Mouse (Mus musculus): Measurements from ENCODE around the gene Atp6v1b1. TPM values are rescaled to one million over a fixed set of nuclear protein-coding genes. Genes with fewer than 3 reads are reported as not detected.

Atp6v1b1 gene
- total and polyA plus RNA-seq, 3 experiments = not detected

DNA sequence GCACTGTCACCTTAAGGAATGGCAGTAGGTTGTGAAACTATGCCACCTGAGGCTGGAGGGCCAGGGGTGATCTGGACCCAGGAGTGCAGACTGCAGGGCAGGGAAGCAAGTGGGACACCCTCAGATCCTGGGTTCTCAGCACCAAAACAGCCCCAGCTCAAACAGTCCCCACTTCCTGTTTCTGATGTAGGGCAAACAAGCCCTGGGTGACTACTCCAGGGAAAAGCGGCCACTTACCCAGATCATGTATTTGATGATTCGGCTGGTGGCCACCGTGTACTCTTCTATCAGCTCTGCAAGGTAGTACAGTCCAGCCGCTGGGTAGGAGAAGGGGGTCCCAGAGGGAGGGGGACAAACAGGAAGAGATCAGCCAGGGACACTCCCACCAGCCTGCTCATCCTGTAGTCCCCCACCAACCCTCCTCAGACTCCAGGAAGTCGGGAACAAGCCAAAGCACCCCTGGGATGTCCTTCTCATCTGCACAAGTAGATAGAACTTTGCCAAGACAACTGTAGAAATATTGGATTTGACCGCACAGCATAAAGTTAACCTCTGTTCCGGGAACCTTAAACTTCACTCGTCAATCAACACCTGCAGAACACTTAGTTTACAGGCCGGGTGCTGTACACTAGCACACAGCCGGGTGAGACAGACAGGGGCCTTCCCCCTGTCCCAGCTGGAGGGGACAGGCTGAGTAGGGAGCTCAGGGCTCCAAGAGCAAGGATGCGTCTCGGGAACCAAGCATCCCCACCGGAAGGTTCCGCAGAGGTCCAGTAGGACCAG, 32.2 kb downstream of the Atp6v1b1 start:
- in situ Hi-C loops (cut with MboI; ENCODE audit: low pct_ligation_motif_present, low pct_unique_long_range_greater_than_20kb, low sequenced_read_pairs) (no loop called here), dilution Hi-C loops (cut with MboI; ENCODE audit: extremely low pct_ligation_motif_present, extremely low pct_unique_long_range_greater_than_20kb, low sequenced_read_pairs) (no loop called here)
- peak overlapping the region; percentile 85 to 98 (median 96) for H3K4me3 ChIP-seq (replicated peaks in 1 of 3; ENCODE audit: low read depth in 2 of 3, low read length in 2 of 3, poor library complexity in 1 of 3)

DNA sequence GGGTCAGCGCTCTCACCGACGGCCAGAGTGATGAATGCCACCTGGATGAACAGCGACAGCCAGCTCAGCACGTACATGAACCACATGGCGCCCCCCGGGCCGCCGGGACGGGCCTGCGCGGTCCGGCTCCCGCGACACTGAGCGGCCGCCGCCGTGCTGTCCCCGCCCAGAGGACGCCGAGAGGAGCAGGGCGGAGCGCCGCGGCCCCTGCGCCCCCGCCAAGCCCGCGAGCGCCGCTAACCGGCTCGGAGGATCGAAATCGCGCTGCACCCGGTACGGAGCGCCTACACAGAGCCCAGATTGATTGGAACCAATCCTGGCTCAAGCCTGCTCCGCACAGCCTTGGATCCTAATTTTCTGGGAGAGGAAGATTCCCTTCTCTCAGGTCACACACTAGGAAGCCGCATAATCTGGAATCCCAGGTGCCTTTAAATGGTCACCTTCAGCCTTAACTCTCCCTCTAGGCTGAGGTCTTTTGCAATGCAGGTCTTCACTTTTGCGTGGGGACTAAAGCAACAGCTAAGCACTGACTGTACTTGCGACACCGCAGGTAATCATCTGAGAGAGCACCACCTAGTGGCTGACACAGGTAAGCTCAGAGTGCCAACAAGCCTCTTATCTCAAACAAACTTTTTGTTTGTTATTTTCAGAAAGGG, 33.0 kb downstream of the Atp6v1b1 start, which contains the start of gene Tex261:
Gene Tex261 (minus strand): TSS at position 176 of the 656 bp plus-strand sequence.
- peaks cover 11% of the 10 kb centered on the region for H3K79me2 ChIP-seq (replicated peaks; ENCODE audit: control insufficient read depth, extremely low read depth, insufficient read depth, poor library complexity, severe bottlenecking)
- peak within 1 kb of the TSS; percentile 89 for H3K4me2 ChIP-seq (ENCODE audit: insufficient read depth, low read depth, poor library complexity, severe bottlenecking)
- peaks cover 7 to 27% of the 10 kb centered on the region in 2 experiments for H3K4me1 ChIP-seq (ENCODE audit: control insufficient read depth in 1 of 2, insufficient read depth in 2 of 2)
- peaks cover 3% of the 10 kb centered on the region for H3K9me3 ChIP-seq (replicated peaks; ENCODE audit: low read length)
- dilution Hi-C loops (cut with MboI; ENCODE audit: extremely low pct_ligation_motif_present, extremely low pct_unique_long_range_greater_than_20kb, low sequenced_read_pairs) (no loop called here), in situ Hi-C loops (cut with MboI; ENCODE audit: low pct_ligation_motif_present, low pct_unique_long_range_greater_than_20kb, low sequenced_read_pairs) (no loop called here)
- peaks cover 26 to 34% of the 10 kb centered on the region in 2 experiments for H3K36me3 ChIP-seq (replicated peaks in 1 of 2; ENCODE audit: control insufficient read depth in 1 of 2, insufficient read depth in 1 of 2, low read length in 1 of 2)
- H3K27ac ChIP-seq (ENCODE audit: insufficient read depth, low read depth) = peak within 1 kb of the TSS; percentile 69
- no peaks in the 10 kb centered on the region for H3K27me3 ChIP-seq (replicated peaks)
- H3K4me3 ChIP-seq (replicated peaks in 1 of 3; ENCODE audit: low read depth in 2 of 3, low read length in 2 of 3, poor library complexity in 1 of 3) = peak within 1 kb of the TSS; percentile 85 to 98 (median 96)
- peak; percentile 85 for DNase-seq (ENCODE audit: extremely low read depth)
- peak within 1 kb of the TSS; percentile 88 for H3K9ac ChIP-seq (ENCODE audit: insufficient read depth, low read depth)
- TF ChIP-seq USF2 (conservative IDR thresholded peaks at IDR 0.05; ENCODE audit: low read depth, low read length) (no peak), CHD1 (IDR thresholded peaks at IDR 0.05; ENCODE audit: low read depth, low read length) (no peak), TCF12 (IDR thresholded peaks at IDR 0.05; ENCODE audit: low read depth, low read length) (peak; percentile 80; the same call in 1 of the 2 replicates), ETS1 (conservative IDR thresholded peaks at IDR 0.05; ENCODE audit: low read depth, low read length) (no peak), POLR2A (IDR thresholded peaks at IDR 0.05; ENCODE audit: low read depth, low read length) (peak; percentile 96), ZNF384 (IDR thresholded peaks at IDR 0.05; ENCODE audit: low read depth, low read length) (no peak), MXI1 (IDR thresholded peaks at IDR 0.05; ENCODE audit: low read depth, low read length) (peak; percentile 83), USF1 (IDR thresholded peaks at IDR 0.05; ENCODE audit: low read depth, low read length) (no peak), NELFE (IDR thresholded peaks at IDR 0.05; ENCODE audit: low read depth, low read length) (peak; percentile 85), MYC (IDR thresholded peaks at IDR 0.05; ENCODE audit: low read depth, low read length) (no peak), SMC3 (IDR thresholded peaks at IDR 0.05; ENCODE audit: low read depth, low read length) (peak; percentile 53), ELF1 (IDR thresholded peaks at IDR 0.05; ENCODE audit: low read depth, low read length) (peak; percentile 43; the same call in 1 of the 2 replicates), PAX5 (IDR thresholded peaks at IDR 0.05; ENCODE audit: low read length) (no peak), MAFK (IDR thresholded peaks at IDR 0.05; ENCODE audit: insufficient replicate concordance, low read length) (no peak), SIN3A (IDR thresholded peaks at IDR 0.05; ENCODE audit: low read length) (peak; percentile 79; the same call in 1 of the 2 replicates), TBP (conservative IDR thresholded peaks at IDR 0.05; ENCODE audit: low read depth, low read length) (peak; percentile 55), IRF4 (IDR thresholded peaks at IDR 0.05; ENCODE audit: low read depth, low read length) (0 out of 2 replicates have a peak, but pooled peaks have one; percentile 7), KAT2A (IDR thresholded peaks at IDR 0.05; ENCODE audit: insufficient replicate concordance, low read length) (0 out of 2 replicates have a peak, but pooled peaks have one; percentile 37), CHD2 (IDR thresholded peaks at IDR 0.05; ENCODE audit: low read length) (0 out of 2 replicates have a peak, but pooled peaks have one; percentile 59), POLR2AphosphoS2 (IDR thresholded peaks at IDR 0.05; ENCODE audit: low read depth, low read length) (peak; percentile 62; the same call in 1 of the 2 replicates), MEF2A (IDR thresholded peaks at IDR 0.05; ENCODE audit: borderline replicate concordance, low read depth, low read length) (peak; percentile 56; the same call in 1 of the 2 replicates), EP300 (IDR thresholded peaks at IDR 0.05; ENCODE audit: low read length) (no peak), GABPA (IDR thresholded peaks at IDR 0.05; ENCODE audit: insufficient replicate concordance, low read depth, low read length) (peak; percentile 63)

More for the DNA sequence above, 32.2 kb downstream of the Atp6v1b1 start:
- Histone ChIP-seq H3K9ac (ENCODE audit: insufficient read depth, low read depth) (peak overlapping the region; percentile 88), H3K27ac (ENCODE audit: insufficient read depth, low read depth) (peak overlapping the region; percentile 29), H3K36me3 (replicated peaks in 1 of 2; ENCODE audit: control insufficient read depth in 1 of 2, insufficient read depth in 1 of 2, low read length in 1 of 2) (peaks cover 31 to 42% of the 10 kb centered on the region in 2 experiments), H3K27me3 (replicated peaks) (no peaks in the 10 kb centered on the region), H3K4me1 (ENCODE audit: control insufficient read depth in 1 of 2, insufficient read depth in 2 of 2) (peaks cover 7 to 29% of the 10 kb centered on the region in 2 experiments), H3K79me2 (replicated peaks; ENCODE audit: control insufficient read depth, extremely low read depth, insufficient read depth, poor library complexity, severe bottlenecking) (peaks cover 11% of the 10 kb centered on the region), H3K4me2 (ENCODE audit: insufficient read depth, low read depth, poor library complexity, severe bottlenecking) (peak overlapping the region; percentile 89), H3K9me3 (replicated peaks; ENCODE audit: low read length) (peaks cover 3% of the 10 kb centered on the region)
- TF ChIP-seq MXI1 (IDR thresholded peaks at IDR 0.05; ENCODE audit: low read depth, low read length) (no peak), MAFK (IDR thresholded peaks at IDR 0.05; ENCODE audit: insufficient replicate concordance, low read length) (no peak), TCF12 (IDR thresholded peaks at IDR 0.05; ENCODE audit: low read depth, low read length) (no peak), MAX (IDR thresholded peaks at IDR 0.05; ENCODE audit: low read length) (no peak), IRF4 (IDR thresholded peaks at IDR 0.05; ENCODE audit: low read depth, low read length) (no peak), CHD2 (IDR thresholded peaks at IDR 0.05; ENCODE audit: low read length) (no peak), ZNF384 (IDR thresholded peaks at IDR 0.05; ENCODE audit: low read depth, low read length) (no peak), NRF1 (IDR thresholded peaks at IDR 0.05; ENCODE audit: low read depth, low read length) (no peak), NELFE (IDR thresholded peaks at IDR 0.05; ENCODE audit: low read depth, low read length) (no peak), RCOR1 (conservative IDR thresholded peaks at IDR 0.05; ENCODE audit: low read depth, low read length) (no peak), ELF1 (IDR thresholded peaks at IDR 0.05; ENCODE audit: low read depth, low read length) (no peak; the same call in 1 of the 2 replicates), SIN3A (IDR thresholded peaks at IDR 0.05; ENCODE audit: low read length) (no peak; the same call in 1 of the 2 replicates), MYC (IDR thresholded peaks at IDR 0.05; ENCODE audit: low read depth, low read length) (no peak), CHD1 (IDR thresholded peaks at IDR 0.05; ENCODE audit: low read depth, low read length) (no peak), MEF2A (IDR thresholded peaks at IDR 0.05; ENCODE audit: borderline replicate concordance, low read depth, low read length) (no peak), GABPA (IDR thresholded peaks at IDR 0.05; ENCODE audit: insufficient replicate concordance, low read depth, low read length) (no peak), ETS1 (conservative IDR thresholded peaks at IDR 0.05; ENCODE audit: low read depth, low read length) (no peak), TBP (conservative IDR thresholded peaks at IDR 0.05; ENCODE audit: low read depth, low read length) (no peak), ZMIZ1 (IDR thresholded peaks at IDR 0.05; ENCODE audit: low read depth, low read length) (no peak), JUN (IDR thresholded peaks at IDR 0.05; ENCODE audit: insufficient read depth, low read depth, low read length) (no peak)
- peak; percentile 25 for DNase-seq (ENCODE audit: extremely low read depth)

All from CH12.LX (cell line).